Mouse (Mus musculus) myocyte (in vitro differentiated cells): ENCODE measurements around the gene Btaf1.

ENCODE experiments used
- CEBPB ChIP-seq: IDR thresholded peaks from 2 replicates; pipeline ENCODE4 v1.6.1; 2011; ENCODE audit warnings: mild to moderate bottlenecking, moderate library complexity; ENCODE audit not compliant: poor library complexity, insufficient read depth, severe bottlenecking
- E2F4 ChIP-seq: IDR thresholded peaks from one replicate; pipeline ENCODE4 v1.6.1; 2011; ENCODE audit warnings: mild to moderate bottlenecking, control low read depth, moderate library complexity; ENCODE audit not compliant: insufficient read depth
- MAX ChIP-seq: IDR thresholded peaks from one replicate; pipeline ENCODE4 v1.6.1; 2011; ENCODE audit warnings: low read depth, mild to moderate bottlenecking, control low read depth
- MYOD1 ChIP-seq, 3 experiments: IDR thresholded peaks; one replicate each; pipeline ENCODE4 v1.6.1; 2011; ENCODE audit warnings: control low read depth in 2 of 3, low read depth in 2 of 3, mild to moderate bottlenecking in 2 of 3, moderate library complexity in 1 of 3; ENCODE audit not compliant: insufficient read length in 2 of 3, control insufficient read depth in 1 of 3
- MYOG ChIP-seq, 3 experiments: IDR thresholded peaks; one replicate each; pipeline ENCODE4 v1.6.1; 2011; ENCODE audit warnings: control low read depth in 2 of 3, low read depth in 2 of 3, mild to moderate bottlenecking in 2 of 3; ENCODE audit not compliant: insufficient read length in 2 of 3, control insufficient read depth in 1 of 3, insufficient read depth in 1 of 3
- POLR2A ChIP-seq: IDR thresholded peaks from one replicate; pipeline ENCODE4 v1.6.1; 2011; ENCODE audit warnings: low read depth, mild to moderate bottlenecking, control low read depth, moderate library complexity; ENCODE audit not compliant: insufficient read length
- POLR2AphosphoS2 ChIP-seq: IDR thresholded peaks from one replicate; pipeline ENCODE4 v1.6.1; 2011; ENCODE audit warnings: low read depth, control low read depth; ENCODE audit not compliant: insufficient read length
- TCF12 ChIP-seq: IDR thresholded peaks from one replicate; pipeline ENCODE4 v1.6.1; 2011; ENCODE audit warnings: mild to moderate bottlenecking, control low read depth; ENCODE audit not compliant: poor library complexity, insufficient read depth, severe bottlenecking
- TCF3 ChIP-seq: IDR thresholded peaks from one replicate; pipeline ENCODE4 v1.6.1; 2011; ENCODE audit warnings: low read depth, control low read depth; ENCODE audit not compliant: insufficient read length
- USF1 ChIP-seq: IDR thresholded peaks from one replicate; pipeline ENCODE4 v1.6.1; 2011; ENCODE audit warnings: low read depth, mild to moderate bottlenecking, control low read depth, moderate library complexity

DNA sequence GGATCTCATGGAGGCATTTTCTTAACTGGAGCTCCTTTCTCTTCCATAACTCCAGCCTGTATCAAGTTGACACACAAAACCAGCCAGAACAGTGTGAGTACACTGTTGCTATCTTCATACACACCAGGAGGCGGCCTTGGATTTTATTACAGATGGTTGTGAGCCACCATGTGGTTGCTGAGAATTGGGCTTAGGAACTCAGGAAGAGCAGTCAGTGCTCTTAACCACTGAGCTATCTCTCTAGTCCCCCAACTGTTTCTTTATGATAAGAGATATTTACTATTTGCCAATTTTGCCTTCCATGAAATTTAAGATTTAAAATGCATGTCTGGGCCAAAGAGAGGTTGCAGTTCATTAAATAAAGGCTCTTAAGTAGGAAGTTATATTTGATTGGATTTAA lies 14.2 kb downstream of the Btaf1 start:
- TF ChIP-seq POLR2AphosphoS2 (no peak), CEBPB (no peak), TCF3 (no peak), E2F4 (no peak), TCF12 (no peak), POLR2A (no peak), USF1 (no peak), MAX (no peak), MYOG (IDR thresholded peaks at IDR 0.05; ENCODE audit: control insufficient read depth in 1 of 3, insufficient read depth in 1 of 3, insufficient read length in 2 of 3, low read depth in 2 of 3) (no peak), MYOD1 (IDR thresholded peaks at IDR 0.05; ENCODE audit: control insufficient read depth in 1 of 3, insufficient read length in 2 of 3, low read depth in 2 of 3) (no peak)
